Comparison of ENCODE assay signal across 8 mouse cellular contexts in the genomic region with DNA sequence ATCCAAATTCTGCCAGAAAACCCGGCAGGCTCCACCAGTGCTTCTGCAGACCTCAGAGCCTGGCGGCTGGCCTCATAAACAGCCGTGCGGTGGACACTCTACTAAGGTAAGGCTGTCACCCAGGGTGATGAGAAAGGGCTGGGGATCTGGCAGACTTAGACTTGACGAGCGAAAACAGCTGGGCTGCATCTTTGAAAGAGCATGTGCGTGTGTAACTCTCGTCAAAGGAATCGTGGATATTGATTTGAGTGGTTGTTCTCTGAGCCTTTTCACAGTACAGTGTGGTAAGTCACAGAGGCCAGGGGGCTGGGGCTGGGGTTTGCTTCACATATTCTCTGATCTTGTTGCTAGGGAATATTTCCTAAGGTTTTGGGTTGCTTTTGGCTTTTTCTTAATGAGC. TPM values are rescaled to one million over a fixed set of nuclear protein-coding genes. Genes with fewer than 3 reads are reported as not detected.
A peak's percentile ranks its signal among the peaks of the same experiment; 100 is the strongest.
DNase-seq lines count a peak whose midpoint lies in the region; ATAC-seq lines count a peak whose summit lies in the region.

A gene (plus strand): TSS at position 26 of the 400 bp plus-strand sequence.

- peak; percentile 19 to 26 for DNase-seq in kidney, postnatal 4 days
- DNase-seq in kidney, adult 18-20 months = no peak
- no peak for DNase-seq in adrenal gland, postnatal 36 days
- DNase-seq in gastrocnemius, postnatal 25 days = no peak
- DNase-seq in cerebellum, adult 11 months = no peak
- no peak for DNase-seq in spleen, adult 12 weeks (ENCODE audit: low spot score)

- H3K4me3 ChIP-seq in intestine, embryonic 15.5 days (replicated peaks) = no peak within 1 kb of the TSS
- no peak within 1 kb of the TSS for H3K4me3 ChIP-seq in megakaryocyte, embryonic 14.5 days (replicated peaks)

- H3K9me3 ChIP-seq in intestine, embryonic 15.5 days = no peaks in the 10 kb centered on the region
- no peaks in the 10 kb centered on the region for H3K9me3 ChIP-seq in megakaryocyte, embryonic 14.5 days

- H3K36me3 ChIP-seq in intestine, embryonic 15.5 days = no peaks in the 10 kb centered on the region
- H3K36me3 ChIP-seq in megakaryocyte, embryonic 14.5 days (replicated peaks; ENCODE audit: low read length) = no peaks in the 10 kb centered on the region

- 43% methylated on average over 9 of the region's 9 CpGs for WGBS in intestine, embryonic 15.5 days

- no peak within 1 kb of the TSS for H3K27ac ChIP-seq in intestine, embryonic 15.5 days

- H3K4me1 ChIP-seq in intestine, embryonic 15.5 days (replicated peaks) = no peaks in the 10 kb centered on the region
- H3K4me1 ChIP-seq in megakaryocyte, embryonic 14.5 days = no peaks in the 10 kb centered on the region; the same call in 1 of the 2 replicates

- no peak within 1 kb of the TSS for H3K9ac ChIP-seq in intestine, embryonic 15.5 days

- no peaks in the 10 kb centered on the region for H3K27me3 ChIP-seq in intestine, embryonic 15.5 days (replicated peaks)
- H3K27me3 ChIP-seq in megakaryocyte, embryonic 14.5 days (replicated peaks) = peaks cover 15% of the 10 kb centered on the region

- H3K4me2 ChIP-seq in intestine, embryonic 15.5 days (replicated peaks) = no peak within 1 kb of the TSS

- ATAC-seq in intestine, embryonic 15.5 days = no peak

RNA-seq across cellular contexts. Expression of the gene that starts here (rescaled TPM):
- 100 to 1,000 TPM; 103 to 122 TPM for total RNA-seq in adrenal gland, postnatal 36 days (2021)
- 10 to 100 TPM; 48.6 to 49.7 TPM for total RNA-seq in gastrocnemius, postnatal 25 days (2021)
- polyA plus RNA-seq in intestine, embryonic 15.5 days (2015; fragmentation: Nextera tagmentation; extraction: Ambion mirVana) = 106 and 115 TPM in 2 replicates
- 80.6 and 172 TPM in 2 replicates for polyA plus RNA-seq in megakaryocyte, embryonic 14.5 days (2012; ENCODE audit: insufficient read depth, low replicate concordance)

Comparison
In these comparisons a context has a peak if more than half of its experiments do, and no peak if none do; other contexts are left out.
1. DNase-seq: peak in kidney, postnatal 4 days (2 of 2); none in kidney, adult 18-20 months (single experiment), adrenal gland, postnatal 36 days (0 of 2), gastrocnemius, postnatal 25 days (single experiment), cerebellum, adult 11 months (single experiment) and spleen, adult 12 weeks (single experiment).